Mouse (Mus musculus): ENCODE measurements around the gene Ccdc88c.

The Ccdc88c gene

DNA sequence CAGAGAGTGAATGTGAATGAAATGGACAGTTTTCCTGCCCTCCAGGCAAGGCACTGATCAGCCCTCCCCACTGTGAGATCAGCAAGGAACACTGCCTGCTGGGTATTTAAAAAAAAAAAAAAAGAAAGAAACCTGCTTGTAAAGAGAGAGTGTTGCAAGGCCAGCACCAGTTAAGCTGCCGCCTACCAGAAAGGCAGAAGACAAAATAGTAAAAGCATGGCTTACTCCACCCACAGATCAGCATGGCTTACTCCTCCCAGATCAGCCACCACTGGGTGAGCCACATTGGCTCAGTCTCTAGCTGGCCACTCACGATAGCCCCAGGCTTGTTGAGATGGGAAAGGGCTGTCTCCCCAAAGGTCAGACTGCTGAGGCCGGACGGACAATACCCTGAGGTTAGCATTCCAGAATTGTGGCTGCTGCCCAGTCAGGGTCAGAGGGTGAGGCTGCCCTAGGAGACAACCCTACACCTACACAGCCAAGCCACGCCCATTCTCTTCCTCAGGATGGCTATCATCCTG is 32.4 kb downstream of the Ccdc88c start:
- no peak for DNase-seq (ENCODE audit: low spot score)

DNA sequence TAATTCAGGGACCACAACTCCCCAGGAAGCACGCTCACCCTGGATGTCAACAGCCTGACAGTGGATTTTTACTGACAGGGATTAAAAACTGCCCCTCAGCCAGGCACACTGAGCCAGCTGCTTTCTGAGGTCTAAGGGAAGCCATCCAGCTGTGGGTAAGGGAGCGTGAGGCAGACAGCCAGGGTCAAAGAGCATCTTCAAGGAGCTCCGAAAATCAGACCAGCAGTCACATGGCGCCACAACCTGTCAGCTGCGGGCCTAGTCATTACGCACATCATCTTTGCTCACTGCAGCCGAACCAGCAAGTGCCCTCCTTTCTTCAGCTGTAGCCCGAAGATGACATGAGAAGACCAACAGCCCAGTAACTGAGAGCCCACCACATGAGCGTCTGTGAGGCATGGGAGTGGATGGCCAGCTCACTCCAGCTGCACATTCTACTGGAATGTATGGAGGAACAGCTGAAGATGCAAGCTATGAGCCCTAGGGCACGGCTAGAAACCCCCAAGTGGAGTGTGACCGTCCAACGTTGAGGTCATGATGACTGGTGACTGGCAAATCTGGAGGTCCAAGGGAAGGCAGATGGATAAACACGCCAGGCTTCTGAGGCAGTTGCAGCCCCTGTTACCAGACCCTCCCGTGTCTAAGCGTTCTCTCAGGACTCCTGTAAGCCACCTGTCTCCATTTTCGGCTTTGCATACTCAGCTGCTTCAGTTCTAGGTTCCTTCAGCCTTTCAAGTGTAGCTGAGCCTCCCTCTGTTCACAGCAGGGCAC is 33.1 kb downstream of the Ccdc88c start:
- DNase-seq (ENCODE audit: low spot score) = no peak

GRCm38 (mm10) chr12:100994140-100995015 is 34.5 kb downstream of the Ccdc88c start:
- no peak for DNase-seq (ENCODE audit: low spot score)

- DNase-seq (ENCODE audit: low spot score) = no peak
Observed at GRCm38 (mm10) chr12:100993146-100993545, 35.7 kb downstream of the Ccdc88c start.

DNA sequence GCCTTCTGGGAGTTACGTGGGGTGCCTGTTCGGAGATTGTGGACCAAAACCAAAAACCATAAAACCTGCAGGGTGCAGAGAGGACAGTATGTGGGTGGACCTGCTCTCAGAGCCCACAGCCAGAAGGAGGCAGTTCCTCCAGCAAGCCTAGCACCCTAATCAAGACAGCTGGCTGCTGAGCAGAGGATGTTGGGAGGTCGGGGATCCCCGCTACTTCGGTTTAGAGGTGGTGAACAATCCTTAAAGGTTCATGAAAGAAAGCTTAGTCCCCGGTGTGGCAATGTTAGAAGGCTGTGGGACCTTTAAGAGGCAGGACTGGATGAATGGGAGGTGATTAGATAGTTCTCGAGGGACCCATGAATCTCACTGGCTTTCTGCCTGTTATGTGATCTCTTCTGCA is 36.4 kb downstream of the Ccdc88c start:
- no peak for DNase-seq (ENCODE audit: low spot score)

DNA sequence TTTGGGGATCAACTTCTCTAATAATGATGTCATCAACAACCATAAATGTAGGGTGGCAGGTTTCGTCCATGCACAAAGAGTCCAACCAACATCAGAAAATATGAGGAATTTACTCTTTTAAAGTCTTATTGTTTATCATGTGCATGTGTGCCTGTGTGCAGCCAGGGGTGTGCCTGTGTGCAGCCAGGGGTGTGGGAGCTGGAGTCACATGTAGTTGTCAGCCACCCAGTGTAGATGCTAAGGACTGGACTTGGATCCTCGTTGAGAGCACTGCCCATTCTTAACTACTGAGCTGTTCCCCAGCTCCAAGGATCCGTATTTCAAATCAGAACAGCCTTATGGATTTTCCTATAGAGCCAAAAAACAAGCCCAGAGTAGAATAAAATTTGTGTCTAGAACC is 37.7 kb downstream of the Ccdc88c start:
- no peak for DNase-seq (ENCODE audit: low spot score)

DNA sequence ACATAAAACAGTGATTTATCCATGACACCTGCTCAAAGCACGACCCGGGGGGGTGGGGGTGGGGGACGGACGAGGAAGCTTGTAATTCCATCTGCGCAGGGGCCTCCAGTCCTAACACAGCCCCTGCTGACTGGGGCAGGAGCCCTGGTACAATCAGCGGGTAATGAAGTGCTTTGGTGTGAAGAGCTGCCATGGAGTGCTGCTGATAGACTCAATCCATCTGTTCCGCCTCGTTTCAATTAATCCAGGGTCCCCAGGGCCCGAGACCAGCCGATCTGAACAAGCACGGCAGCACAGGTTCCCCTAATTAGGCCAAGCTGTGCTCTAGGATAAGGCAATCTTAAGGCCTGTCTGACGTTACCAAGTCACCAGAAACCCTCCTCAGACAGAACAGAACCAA is 38.6 kb downstream of the Ccdc88c start:
- no peak for DNase-seq (ENCODE audit: low spot score)

DNA sequence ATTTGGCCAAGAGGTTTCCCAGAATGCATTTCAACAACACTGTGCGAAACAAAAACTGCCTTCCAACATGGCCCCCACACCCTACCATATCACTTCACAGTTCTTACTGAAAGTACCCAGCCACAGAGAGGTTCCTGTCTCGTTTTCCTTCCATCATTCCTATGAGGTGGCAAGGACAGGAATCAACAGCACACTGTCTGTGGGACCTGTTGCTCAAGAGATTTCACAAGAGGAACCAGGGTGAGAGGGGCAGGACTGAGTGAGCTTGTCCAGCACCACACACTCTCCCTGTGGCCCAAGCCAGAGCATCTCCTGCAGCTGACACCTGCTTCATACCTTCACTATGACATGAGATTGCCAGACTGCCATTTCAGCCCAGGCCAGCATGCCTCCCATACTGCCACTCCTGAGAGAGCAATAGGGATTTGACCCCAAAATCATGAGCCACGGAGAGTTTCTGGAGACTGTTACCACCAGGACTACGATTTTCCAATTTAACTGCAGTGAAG is 39.0 kb downstream of the Ccdc88c start:
- DNase-seq (ENCODE audit: low spot score) = no peak

- no peak for DNase-seq (ENCODE audit: low spot score)
Observed at GRCm38 (mm10) chr12:100988324-100989130, 40.3 kb downstream of the Ccdc88c start.

- no peak for DNase-seq (ENCODE audit: low spot score)
Observed at GRCm38 (mm10) chr12:100986423-100986822, 42.4 kb downstream of the Ccdc88c start.

DNA sequence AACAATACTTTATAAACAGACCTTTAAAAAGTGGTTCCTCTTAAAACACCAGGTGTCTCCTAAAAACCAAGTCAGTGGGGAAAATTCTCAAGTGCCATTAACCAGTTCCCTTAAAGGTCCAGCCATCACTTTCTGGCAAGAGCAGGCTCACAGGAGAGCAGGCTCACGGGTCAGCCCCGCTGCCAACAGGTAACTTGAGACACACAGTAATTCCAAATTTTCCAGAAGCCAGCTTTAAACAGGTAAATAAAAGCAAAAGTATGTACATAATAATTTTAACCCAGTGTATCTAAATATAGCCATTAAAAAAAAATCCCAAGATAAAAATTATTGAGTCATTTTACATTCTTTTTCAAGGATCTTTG is 43.1 kb downstream of the Ccdc88c start:
- DNase-seq (ENCODE audit: low spot score) = no peak

- no peak for DNase-seq (ENCODE audit: low spot score)
Observed at GRCm38 (mm10) chr12:100985050-100985792, 43.6 kb downstream of the Ccdc88c start.

GRCm38 (mm10) chr12:100983565-100983964 is 45.3 kb downstream of the Ccdc88c start:
- no peak for DNase-seq (ENCODE audit: low spot score)

DNA sequence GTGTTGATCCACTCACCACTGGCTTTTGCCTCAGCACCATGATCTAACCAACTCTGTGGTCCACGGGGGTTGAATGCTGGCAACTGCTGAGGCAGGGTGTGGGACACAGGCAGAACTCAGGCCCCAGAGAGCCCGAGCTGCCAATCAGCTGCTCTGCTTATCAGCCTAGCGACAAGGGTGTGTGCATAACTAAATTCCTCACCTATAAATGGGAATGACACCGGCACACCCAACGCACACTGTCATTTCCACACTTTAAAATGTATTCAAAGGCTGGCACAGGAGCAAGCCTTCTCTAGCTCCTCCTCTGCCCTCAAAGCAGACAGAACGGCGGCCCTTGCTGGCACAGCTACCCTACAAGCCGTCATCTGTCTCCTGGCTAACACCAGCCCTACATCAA is 46.6 kb downstream of the Ccdc88c start:
- no peak for DNase-seq (ENCODE audit: low spot score)

GRCm38 (mm10) chr12:100980551-100981008 is 48.3 kb downstream of the Ccdc88c start:
- no peak for DNase-seq (ENCODE audit: low spot score)

DNA sequence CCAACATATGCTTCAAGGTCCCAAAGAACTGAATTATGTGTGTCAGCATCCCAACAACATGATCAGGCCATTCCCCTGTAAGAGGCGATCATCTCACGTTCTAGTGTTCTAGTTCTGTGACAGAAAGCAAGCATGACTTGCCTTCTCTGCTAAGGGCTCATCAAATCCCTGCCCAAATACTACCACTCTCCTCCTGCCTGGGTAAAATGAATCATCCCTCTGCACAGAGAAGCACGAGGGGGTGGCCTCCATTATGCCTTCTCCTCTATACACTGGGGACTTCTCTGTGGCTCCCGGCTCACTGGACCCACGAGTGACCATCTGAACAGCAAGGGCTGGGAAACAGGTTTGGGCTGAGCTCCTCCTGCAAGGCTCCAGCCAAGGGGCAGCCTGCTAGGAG is 49.2 kb downstream of the Ccdc88c start:
- DNase-seq (ENCODE audit: low spot score) = no peak

- no peak for DNase-seq (ENCODE audit: low spot score)
Observed at GRCm38 (mm10) chr12:100977958-100978725, 50.7 kb downstream of the Ccdc88c start.

GRCm38 (mm10) chr12:100977551-100977950 is 51.3 kb downstream of the Ccdc88c start:
- no peak for DNase-seq (ENCODE audit: low spot score)

DNA sequence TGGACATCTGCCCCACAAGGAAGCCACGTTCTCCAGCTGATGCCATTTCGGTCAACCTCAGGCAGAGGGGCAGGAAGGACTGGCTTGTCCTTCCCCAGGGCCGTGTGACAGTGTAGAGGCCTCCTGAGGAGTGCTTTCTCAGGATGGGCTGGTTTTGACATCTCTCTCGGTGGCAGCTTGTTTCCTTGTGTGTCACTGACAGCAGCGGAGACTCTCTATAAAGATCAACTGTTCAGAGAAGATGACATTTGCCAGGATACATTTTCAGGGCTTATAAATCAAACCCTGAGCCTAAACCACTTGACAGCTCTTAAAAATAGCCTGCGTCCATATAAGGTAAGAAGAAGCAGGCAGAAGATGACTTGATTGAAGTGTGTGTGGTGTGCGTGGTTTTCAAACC is 59.0 kb downstream of the Ccdc88c start:
- DNase-seq (ENCODE audit: low spot score) = no peak

DNA sequence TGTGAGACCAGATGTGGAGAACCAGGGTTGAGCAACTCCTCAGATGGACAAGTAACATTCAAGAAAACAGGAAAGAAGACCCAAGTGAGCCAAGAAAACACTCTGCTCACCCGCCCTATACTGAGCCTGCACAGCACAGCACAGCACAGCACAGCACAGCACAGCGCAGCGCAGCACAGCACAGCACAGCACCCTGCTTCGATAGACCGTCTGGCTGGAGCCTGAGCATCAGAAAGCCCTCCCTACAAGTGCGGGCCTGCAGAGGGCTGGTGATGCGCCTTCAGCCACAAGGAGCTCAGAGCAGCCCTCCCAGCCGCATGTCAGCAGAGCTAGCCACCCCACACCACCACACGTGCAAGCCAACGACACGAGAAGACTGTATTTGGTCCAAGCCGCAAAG is 61.5 kb downstream of the Ccdc88c start:
- DNase-seq (ENCODE audit: low spot score) = no peak
